Mouse (Mus musculus) stomach, postnatal 0 days (tissue): ENCODE data around the gene 4930564D02Rik.

Experiments used
- CTCF ChIP-seq: IDR thresholded peaks from 2 replicates; pipeline ENCODE4 v1.5.1; 2016; ENCODE audit warnings: antibody characterized with exemption, low read depth, mild to moderate bottlenecking, moderate library complexity
- EP300 ChIP-seq: optimal IDR thresholded peaks from 2 replicates; pipeline ENCODE3; 2016; ENCODE audit warnings: antibody characterized with exemption

GRCm38 (mm10) chr3:105072536-105072935 is 5.9 kb downstream of the 4930564D02Rik start:
- TF ChIP-seq CTCF = no peak
- no peak for TF ChIP-seq EP300
